Mouse (Mus musculus): ENCODE results near the gene Npr2.

Npr2 gene

GRCm38 (mm10) chr4:43669428-43669794, 37.7 kb downstream of the Npr2 start:
- ATAC-seq (ENCODE audit: low TSS enrichment): no peak

DNA sequence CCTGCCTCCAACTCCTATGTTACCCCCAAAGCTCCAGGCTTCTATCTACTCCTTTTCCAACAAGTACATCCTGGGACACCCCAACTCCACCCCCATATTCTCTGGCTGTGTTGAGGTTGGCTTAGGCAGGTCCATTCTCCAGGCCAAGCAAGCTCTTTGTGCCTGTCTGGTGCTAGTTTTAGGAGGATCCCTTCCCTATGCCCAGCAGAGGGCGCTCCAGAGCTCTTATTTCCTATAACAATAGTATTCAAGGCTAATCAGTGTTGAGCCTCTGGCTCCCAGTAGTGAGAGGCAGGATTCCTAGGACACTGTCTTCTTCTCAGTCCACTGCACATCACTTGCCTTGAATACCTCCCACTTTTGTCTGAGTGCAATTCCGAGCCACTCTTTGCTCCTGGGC, 40.3 kb downstream of the Npr2 start:
- peak; percentile 38; the same call in 1 of the 2 replicates for ATAC-seq (ENCODE audit: low TSS enrichment)

DNA sequence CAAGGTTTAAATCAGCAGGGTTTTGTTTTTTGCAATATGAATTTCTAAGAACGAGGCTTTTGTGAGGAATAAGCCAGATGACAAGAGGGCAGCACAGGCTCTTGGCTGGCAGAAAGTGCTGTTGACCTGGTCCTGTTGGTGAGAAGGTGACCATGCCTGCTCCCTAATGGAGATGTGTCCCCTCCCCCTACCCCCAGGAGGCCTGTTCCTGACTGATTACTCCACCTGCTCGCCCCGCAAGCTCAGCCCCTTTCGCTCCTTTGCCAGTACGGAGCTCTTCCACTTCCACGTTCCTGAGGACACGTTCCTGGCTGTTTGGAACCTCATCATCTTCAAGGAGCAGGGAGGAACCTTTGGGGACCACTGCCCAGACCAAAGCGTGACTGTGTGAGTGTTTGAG, 42.0 kb downstream of the Npr2 start:
- no peak for ATAC-seq (ENCODE audit: low TSS enrichment)

GRCm38 (mm10) chr4:43674974-43675373, 43.2 kb downstream of the Npr2 start:
- no peak for ATAC-seq (ENCODE audit: low TSS enrichment)

DNA sequence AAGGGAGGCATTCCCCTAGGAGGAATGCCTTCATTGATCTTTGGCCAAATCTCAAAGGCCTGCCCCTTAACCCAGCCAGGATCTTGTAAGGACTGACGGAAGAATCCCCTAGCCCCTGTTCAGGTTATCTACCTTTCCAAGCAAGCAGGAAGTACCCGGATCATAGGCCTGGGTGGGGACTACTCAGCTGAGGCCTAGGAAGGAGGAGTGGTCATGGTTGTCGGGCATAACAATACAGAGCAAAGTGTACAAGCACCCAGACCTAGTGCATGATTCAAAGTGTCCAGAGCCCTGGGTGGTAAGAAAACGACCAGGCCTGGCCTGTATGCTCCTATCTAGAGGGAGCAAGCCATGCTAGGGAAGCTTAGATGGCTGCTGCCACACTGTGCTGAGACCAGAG, 43.9 kb downstream of the Npr2 start:
- ATAC-seq (ENCODE audit: low TSS enrichment): no peak

DNA sequence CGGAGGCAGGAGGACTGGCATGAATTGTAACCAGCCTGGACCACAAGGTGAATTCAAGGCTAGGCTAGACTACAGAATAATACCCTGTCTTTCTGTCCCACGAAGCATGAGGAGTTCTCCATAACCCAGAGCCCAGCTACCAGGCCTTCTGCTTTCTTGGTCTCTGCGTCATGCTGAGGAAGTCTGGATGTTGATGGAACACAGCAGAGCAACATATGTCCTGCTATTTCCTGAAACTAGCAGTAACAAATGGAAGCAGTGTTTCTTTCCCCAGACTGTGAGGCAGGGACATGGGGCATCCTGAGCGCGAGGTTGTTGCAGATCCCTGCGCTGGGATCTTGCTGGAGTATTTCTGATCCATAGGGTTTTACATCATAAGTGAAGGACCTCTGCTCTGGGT, 46.8 kb downstream of the Npr2 start:
- ATAC-seq (ENCODE audit: low TSS enrichment): peak; percentile 50; the same call in 1 of the 2 replicates

GRCm38 (mm10) chr4:43679416-43680043, 47.8 kb downstream of the Npr2 start:
- no peak for ATAC-seq (ENCODE audit: low TSS enrichment)

GRCm38 (mm10) chr4:43690021-43690420, 58.3 kb downstream of the Npr2 start:
- no peak for ATAC-seq (ENCODE audit: low TSS enrichment)

GRCm38 (mm10) chr4:43691026-43691425, 59.3 kb downstream of the Npr2 start:
- peak; percentile 66; the same call in 1 of the 2 replicates for ATAC-seq (ENCODE audit: low TSS enrichment)

DNA sequence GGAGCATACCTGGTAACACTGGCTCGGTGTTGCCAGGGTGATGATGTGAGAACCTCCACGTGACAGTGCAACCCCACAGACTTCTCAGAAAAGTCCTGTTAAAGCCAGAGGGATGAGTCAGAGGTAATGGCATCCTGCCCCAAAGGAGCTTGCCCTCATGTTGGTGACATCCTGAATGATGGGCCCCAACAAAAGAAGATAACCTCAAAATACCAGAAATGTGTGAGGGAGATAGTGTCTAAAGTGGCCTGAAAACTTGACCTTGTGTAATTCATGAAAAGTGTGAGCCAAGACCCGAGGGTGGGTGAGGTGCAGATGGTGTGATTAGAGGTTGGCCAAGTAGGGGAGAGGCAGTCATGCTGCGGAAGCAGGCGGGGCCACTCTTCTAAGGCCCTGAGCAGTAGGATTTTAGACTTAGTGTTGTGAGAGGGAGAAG, 62.1 kb downstream of the Npr2 start:
- ATAC-seq (ENCODE audit: low TSS enrichment): no peak

- ATAC-seq (ENCODE audit: low TSS enrichment): no peak
Observed at GRCm38 (mm10) chr4:43694439-43695248, 62.9 kb downstream of the Npr2 start.

GRCm38 (mm10) chr4:43695249-43695671, 63.5 kb downstream of the Npr2 start:
- no peak for ATAC-seq (ENCODE audit: low TSS enrichment)

DNA sequence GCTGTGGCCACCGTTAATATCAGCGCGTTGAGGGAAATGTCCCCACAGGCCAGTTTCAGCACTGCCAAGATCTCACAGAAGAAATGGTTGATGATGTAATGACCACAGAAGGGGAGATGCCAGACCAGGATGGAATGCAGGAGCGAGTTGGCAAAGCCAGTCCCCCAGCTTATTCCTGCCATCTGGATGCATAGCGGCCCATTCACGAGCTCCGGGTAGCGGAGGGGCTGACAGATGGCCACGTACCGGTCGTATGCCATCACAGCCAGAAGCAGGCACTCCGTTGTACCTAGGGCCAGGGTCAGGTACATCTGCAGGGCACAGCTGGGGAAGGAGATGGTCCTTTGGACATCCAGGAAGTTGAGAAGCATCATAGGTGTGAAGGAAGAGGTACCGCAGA, 64.8 kb downstream of the Npr2 start:
- no peak for ATAC-seq (ENCODE audit: low TSS enrichment)

DNA sequence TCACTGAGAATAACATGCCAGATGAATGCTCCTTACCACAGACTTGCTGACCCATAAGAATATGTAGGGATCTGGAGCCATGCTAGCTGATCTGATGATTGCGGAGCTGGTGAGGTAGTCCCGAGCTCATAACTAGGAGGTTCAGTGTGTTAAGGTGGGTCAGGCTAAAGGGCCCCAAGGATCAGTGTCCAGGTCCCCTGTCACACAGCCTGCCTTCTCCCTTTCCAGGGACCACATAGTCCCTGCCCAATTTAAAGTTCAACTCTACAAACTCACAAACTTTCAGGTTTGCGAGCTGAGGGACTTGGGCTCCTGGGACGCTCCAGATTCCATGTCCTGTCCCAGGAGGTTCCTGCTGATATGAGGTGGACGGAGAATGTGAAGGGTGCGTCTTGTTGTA, 69.0 kb downstream of the Npr2 start, which contains the start of gene Olfr70:
Olfr70 (minus strand) TSS at position 101 of the 400 bp plus-strand sequence.
- ATAC-seq (ENCODE audit: low TSS enrichment): no peak

Data from frontal cortex, adult (tissue).